Mouse (Mus musculus) layer of hippocampus, postnatal 14 days (tissue): Measurements from ENCODE around the gene Clip1. TPM values are rescaled to one million over a fixed set of nuclear protein-coding genes. Genes with fewer than 3 reads are reported as not detected.
A peak's percentile ranks its signal among the peaks of the same experiment; 100 is the strongest.

Experiments
- DNase-seq, 2 experiments: peaks; one replicate each; pipeline ENCODE4 v3.0.0; 2021 to 2022; ENCODE audit warnings: low spot score in 2 of 2, mixed read lengths in 1 of 2
- total RNA-seq, 2 experiments: library from RNA; stranded (reverse); gene quantifications; 2 replicates each; pipeline ENCODE4 v1.2.3; 2021

The Clip1 gene
- total RNA-seq, 2 experiments from 2014 or later: 112 to 122 TPM

- DNase-seq: no peak
Observed at GRCm38 (mm10) chr5:123609416-123609815, 75.0 kb downstream of the Clip1 start.

- DNase-seq: no peak
Observed at GRCm38 (mm10) chr5:123607211-123607669, 77.2 kb downstream of the Clip1 start.

GRCm38 (mm10) chr5:123603496-123603895 lies 80.9 kb downstream of the Clip1 start:
- peak in 1 of 2 experiments; percentile 58 for DNase-seq

- no peak for DNase-seq
Observed at GRCm38 (mm10) chr5:123602174-123602573, 82.2 kb downstream of the Clip1 start.

- DNase-seq: no peak
Observed at GRCm38 (mm10) chr5:123599319-123599718, 85.1 kb downstream of the Clip1 start.

- DNase-seq: no peak
Observed at GRCm38 (mm10) chr5:123593622-123594280, 90.7 kb downstream of the Clip1 start.

- DNase-seq: no peak
Observed at GRCm38 (mm10) chr5:123580043-123580442, 104.4 kb downstream of the Clip1 start.

GRCm38 (mm10) chr5:123576696-123577095 lies 107.7 kb downstream of the Clip1 start:
- DNase-seq: no peak

GRCm38 (mm10) chr5:123573362-123573761 lies 111.1 kb downstream of the Clip1 start:
- no peak for DNase-seq

GRCm38 (mm10) chr5:123572357-123573186 lies 111.8 kb downstream of the Clip1 start, which contains the start of gene Vps33a:
Vps33a (minus strand) TSS chr5:123573038.
- peak; percentile 96 to 99 for DNase-seq

- DNase-seq: no peak
Observed at GRCm38 (mm10) chr5:123561128-123561527, 123.3 kb downstream of the Clip1 start.

GRCm38 (mm10) chr5:123559588-123559987 lies 124.8 kb downstream of the Clip1 start:
- DNase-seq: no peak

- DNase-seq: peak; percentile 39 to 73
Observed at GRCm38 (mm10) chr5:123556451-123556850, 128.0 kb downstream of the Clip1 start.

- no peak for DNase-seq
Observed at GRCm38 (mm10) chr5:123555693-123556092, 128.7 kb downstream of the Clip1 start.

- no peak for DNase-seq
Observed at GRCm38 (mm10) chr5:123533801-123534200, 150.6 kb downstream of the Clip1 start.

- DNase-seq: no peak
Observed at GRCm38 (mm10) chr5:123530056-123530455, 154.4 kb downstream of the Clip1 start.

- DNase-seq: no peak
Observed at GRCm38 (mm10) chr5:123528641-123529040, 155.8 kb downstream of the Clip1 start.

Other genes with a start within 250 kb of the Clip1 start
- gene Lrrc43, start 195.3 kb downstream of the Clip1 start, total RNA-seq: 1 to 10 TPM; 1.1 to 1.5 TPM
- not detected for gene Il31, start 195.1 kb downstream of the Clip1 start, total RNA-seq
- 1 to 10 TPM; 1.5 TPM for gene B3gnt4, start 174.2 kb downstream of the Clip1 start, total RNA-seq
- gene Diablo, start 160.4 kb downstream of the Clip1 start, total RNA-seq: 10 to 100 TPM; 46.6 to 47.6 TPM
- 1 to 10 TPM; 7.1 to 7.3 TPM for gene Gm49027, start 159.1 kb downstream of the Clip1 start, total RNA-seq
- gene Vps33a, start 111.6 kb downstream of the Clip1 start, total RNA-seq: 10 to 100 TPM; 72.9 to 76.5 TPM
- 10 to 100 TPM; 44.3 to 50.0 TPM for gene Zcchc8, start 36.5 kb upstream of the Clip1 start, total RNA-seq
- gene Rsrc2, start 64.8 kb upstream of the Clip1 start, total RNA-seq: 10 to 100 TPM; 89.5 to 96.9 TPM
- 1 to 10 TPM; 1.7 to 2.9 TPM for gene Kntc1, start 65.1 kb upstream of the Clip1 start, total RNA-seq
- under 1 TPM in 1 of 2 experiments, not detected in 1; 0.19 TPM for gene Hcar2, start 180.9 kb upstream of the Clip1 start, total RNA-seq
- gene Hcar1, start 195.4 kb upstream of the Clip1 start, total RNA-seq: under 1 TPM; 0.62 to 0.92 TPM
- gene Denr, start 222.6 kb upstream of the Clip1 start, total RNA-seq: 10 to 100 TPM; 63.2 to 72.6 TPM
- 1 to 10 TPM in 1 of 2 experiments, under 1 TPM in 1; 0.65 to 1.5 TPM for gene Gm43518, start 242.8 kb upstream of the Clip1 start, total RNA-seq
- 1 to 10 TPM; 2.4 to 2.6 TPM for gene Ccdc62, start 246.1 kb upstream of the Clip1 start, total RNA-seq